Mouse (Mus musculus): Measurements from ENCODE around the gene Serpina1d. TPM values are rescaled to one million over a fixed set of nuclear protein-coding genes. Genes with fewer than 3 reads are reported as not detected.
"Not testable (repeated sequence)": the region's sequence is repeated elsewhere in the genome, so short reads cannot be mapped to it uniquely, and the experiment has no call there.

The Serpina1d gene
- total RNA-seq (2021): 24.1 and 393 TPM in 2 replicates
- long read RNA-seq, experiment 1, transcript Serpina1d-201 (5 exons, 1,394 nt): major isoform, 7 of 14 reads
- long read RNA-seq, experiment 1, partial matches to known transcripts: 3 of 14 reads
- long read RNA-seq, experiment 1, other reads (novel, unspliced or antisense): 4 of 14 reads
- long read RNA-seq, experiment 2, transcript Serpina1d-201 (5 exons, 1,394 nt): major isoform, 244 of 332 reads
- long read RNA-seq, experiment 2, partial matches to known transcripts: 58 of 332 reads
- long read RNA-seq, experiment 2, other reads (novel, unspliced or antisense): 30 of 332 reads

DNA sequence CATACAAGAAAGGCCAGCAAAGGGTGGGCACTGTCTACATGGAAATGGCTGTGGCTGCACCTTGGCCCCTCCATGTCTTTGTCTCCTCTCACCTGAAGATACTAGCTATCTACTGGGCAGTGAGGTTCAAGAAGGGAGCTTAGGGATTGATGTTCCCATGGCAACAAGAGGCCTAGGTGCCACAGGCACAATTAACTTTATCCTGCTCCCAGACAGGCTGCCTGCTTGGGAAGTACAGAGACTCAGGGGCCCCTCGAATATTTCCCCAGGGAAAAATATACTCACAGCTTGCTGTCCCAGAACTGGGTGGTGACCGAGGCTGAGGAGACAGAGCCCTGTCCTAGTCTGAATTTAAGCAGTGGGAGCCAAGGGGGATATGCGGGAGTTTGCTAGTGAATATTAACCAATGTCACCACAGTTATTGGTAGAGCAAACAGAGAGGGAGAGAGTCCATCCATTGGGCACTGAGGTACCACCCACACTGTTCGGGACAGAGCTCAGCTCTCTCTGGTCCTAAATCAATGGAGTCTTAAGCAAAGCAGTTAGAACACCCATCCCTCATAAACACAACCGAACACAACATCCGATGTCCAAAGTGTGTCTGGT lies at the start of gene Serpina1d:
TSS of gene Serpina1d (minus strand) at position 347 of the 606 bp plus-strand sequence.
- DNase-seq: not testable (repeated sequence)

DNA sequence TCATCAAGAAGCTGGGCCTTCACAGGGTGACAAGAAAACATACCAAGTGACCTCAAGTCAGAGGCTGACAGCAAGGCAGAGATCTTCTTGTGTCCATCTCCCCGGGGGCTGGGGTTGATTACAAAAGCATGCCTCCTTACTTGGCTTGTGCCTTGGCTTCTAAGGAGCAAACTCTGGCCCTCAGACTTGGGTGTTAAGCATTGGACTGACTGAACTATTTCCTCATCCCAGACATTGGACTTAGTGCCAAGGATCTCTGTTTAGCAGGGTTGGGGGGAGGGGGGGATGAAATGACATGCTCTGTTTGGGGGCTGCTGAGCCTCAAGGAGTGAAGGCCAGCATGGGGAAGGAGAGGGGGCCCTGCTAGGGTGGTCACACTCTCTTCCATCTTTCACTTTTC lies 2.8 kb downstream of the Serpina1d start:
- DNase-seq: peak; percentile 8

DNA sequence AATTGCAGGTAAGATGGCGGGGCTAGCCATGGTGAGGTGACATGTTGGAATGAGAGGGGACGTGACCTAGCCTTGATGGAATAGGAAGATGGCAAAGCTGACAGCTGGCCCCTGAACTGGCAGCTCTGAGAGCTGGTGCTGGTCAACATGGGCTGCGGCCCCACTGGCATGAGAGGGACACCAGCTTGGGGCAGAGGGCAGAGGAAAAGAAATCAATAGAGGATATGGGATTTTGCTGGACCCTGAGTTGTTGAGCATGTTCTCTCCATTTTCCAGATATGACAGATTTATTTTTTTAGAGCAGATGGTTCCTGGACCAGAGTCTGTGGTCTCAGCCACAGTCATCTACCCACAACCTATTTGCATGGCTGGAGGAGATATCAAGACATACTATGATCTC lies 10.3 kb downstream of the Serpina1d start:
- DNase-seq: not testable (repeated sequence)

DNA sequence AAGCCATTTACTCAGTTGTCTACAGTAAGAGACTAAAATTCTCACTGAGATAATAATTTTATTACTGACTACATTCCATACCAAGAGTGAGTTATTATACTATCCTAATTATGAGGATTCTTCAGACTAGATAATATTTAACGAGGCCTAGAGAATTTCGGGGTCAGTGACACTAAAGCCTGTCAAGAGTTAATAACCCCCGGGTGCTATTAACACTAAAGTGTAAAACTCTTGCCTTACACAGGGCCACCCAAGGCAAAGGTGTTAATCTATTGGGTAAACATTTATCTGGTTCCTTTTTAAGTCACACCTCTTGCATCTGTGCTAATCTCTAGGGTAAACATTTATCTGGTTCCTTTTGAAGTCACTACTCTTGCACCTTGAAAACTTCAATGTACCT lies 13.1 kb downstream of the Serpina1d start:
- DNase-seq: not testable (repeated sequence)

DNA sequence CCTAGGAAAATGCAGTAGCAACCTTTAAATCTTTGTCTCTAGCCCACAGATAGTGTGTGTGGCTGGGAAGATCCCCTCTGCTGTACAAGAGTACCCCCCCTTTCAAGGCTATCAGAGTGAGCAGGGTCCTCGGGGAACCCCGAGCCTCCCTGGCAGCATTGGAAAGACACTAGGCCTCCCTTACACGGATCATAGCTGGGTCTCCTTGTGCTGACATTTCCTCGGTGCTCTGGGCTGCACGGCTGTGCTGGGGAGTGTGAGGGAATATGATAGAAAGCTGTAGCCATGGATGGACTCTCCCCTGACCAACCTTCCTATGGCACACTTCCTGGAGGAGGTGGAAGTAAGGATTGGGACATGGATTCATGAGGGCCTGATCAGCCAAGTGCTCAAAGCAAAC lies 27.4 kb downstream of the Serpina1d start:
- not testable (repeated sequence) for DNase-seq

DNA sequence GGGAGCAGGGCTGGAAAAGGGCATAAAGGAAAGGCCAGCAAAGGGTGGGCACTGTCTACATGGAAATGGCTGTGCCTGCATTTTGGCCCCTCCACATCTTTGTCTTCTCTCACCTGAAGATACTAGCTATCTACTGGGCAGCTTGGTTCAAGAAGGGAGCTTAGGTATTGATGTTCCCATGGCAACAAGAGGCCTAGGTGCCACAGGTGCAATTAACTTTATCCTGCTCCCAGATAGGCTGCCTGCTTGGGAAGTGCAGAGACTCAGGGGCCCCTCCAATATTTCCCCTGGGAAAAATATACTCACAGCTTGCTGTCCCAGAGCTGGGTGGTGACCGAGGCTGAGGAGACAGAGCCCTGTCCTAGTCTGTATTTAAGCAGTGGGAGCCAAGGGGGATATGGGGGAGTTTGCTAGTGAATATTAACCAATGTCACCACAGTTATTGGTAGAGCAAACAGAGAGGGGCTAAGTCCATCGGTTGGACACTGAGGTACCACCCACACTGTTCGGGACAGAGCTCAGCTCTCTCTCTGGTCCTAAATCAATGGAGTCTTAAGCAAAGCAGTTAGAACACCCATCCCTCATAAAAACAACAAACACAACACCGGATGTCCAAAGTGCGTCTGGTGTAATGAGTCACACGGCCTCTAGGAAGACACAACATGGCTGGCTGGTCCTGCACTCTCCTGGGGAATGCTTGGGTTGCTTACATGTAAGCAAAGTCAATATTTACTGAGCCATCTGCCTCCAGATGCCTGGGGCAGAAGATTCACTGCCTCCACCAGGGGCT lies 35.4 kb downstream of the Serpina1d start:
- DNase-seq: not testable (repeated sequence)

DNA sequence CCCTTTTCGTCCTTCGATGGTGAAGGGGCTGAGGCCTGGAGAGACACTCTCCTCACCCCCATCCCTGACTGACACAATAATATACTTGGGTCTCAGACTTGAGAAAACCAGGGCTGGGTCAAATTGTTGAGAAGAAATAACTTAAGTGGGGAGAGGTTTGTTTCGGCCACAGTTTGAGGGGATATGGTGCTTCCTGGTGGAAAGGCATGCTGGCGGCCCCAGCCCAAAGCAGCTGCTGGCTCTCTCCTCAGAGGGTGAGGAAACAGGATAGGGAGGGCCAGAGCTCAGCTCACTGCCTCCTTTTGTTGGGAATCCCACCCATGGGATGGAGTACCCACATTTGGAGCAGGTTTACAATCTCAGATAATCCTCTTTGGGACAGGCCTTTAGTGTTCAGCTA lies 37.8 kb downstream of the Serpina1d start:
- DNase-seq: not testable (repeated sequence)

DNA sequence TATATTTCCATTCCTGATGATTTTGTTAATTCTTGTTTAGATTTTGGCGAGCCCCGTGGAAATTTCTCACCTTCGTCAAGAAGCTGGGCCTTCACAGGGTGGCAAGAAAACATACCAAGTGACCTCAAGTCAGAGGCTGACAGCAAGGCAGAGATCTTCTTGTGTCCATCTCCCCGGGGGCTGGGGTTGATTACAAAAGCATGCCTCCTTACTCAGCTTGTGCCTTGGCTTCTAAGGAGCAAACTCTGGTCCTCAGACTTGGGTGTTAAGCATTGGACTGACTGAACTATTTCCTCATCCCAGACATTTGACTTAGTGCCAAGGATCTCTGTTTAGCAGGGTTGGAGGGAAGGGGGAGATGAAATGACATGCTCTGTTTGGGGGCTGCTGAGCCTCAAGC lies 38.3 kb downstream of the Serpina1d start:
- DNase-seq: not testable (repeated sequence)

Other genes with a start within 250 kb of the Serpina1d start
- 2.9 and 3.2 TPM in 2 replicates for gene Ppp4r4, start 241.3 kb downstream of the Serpina1d start, total RNA-seq (2021)
- gene Serpina10, start 142.1 kb downstream of the Serpina1d start, total RNA-seq (2021): 2.9 and 17.0 TPM in 2 replicates
- gene Serpina6, start 116.4 kb downstream of the Serpina1d start, total RNA-seq (2021): 5.4 and 113 TPM in 2 replicates
- gene Serpina16, start 97.5 kb downstream of the Serpina1d start, total RNA-seq (2021): not detected in 2 replicates
- gene Serpina1f, start 78.1 kb downstream of the Serpina1d start, total RNA-seq (2021): not detected in 2 replicates
- gene Serpina1b, start 56.8 kb upstream of the Serpina1d start, total RNA-seq (2021): 53.3 and 891 TPM in 2 replicates
- 22.0 and 362 TPM in 2 replicates for gene Serpina1a, start 90.0 kb upstream of the Serpina1d start, total RNA-seq (2021)
- gene Serpina1c, start 131.3 kb upstream of the Serpina1d start, total RNA-seq (2021): 28.0 and 511 TPM in 2 replicates
- gene Serpina1e, start 185.4 kb upstream of the Serpina1d start, total RNA-seq (2021): 11.5 and 101 TPM in 2 replicates
- 0.98 and 14.5 TPM in 2 replicates for gene Serpina11, start 216.4 kb upstream of the Serpina1d start, total RNA-seq (2021)
- gene Serpina9, start 240.2 kb upstream of the Serpina1d start, total RNA-seq (2021): 0.22 TPM in 1 of 2 replicates, not detected in the other

All from adrenal gland, postnatal 14 days (tissue).